ENCODE assay signal across 8 mouse cellular contexts in genomic region chr1:23255925-23256629, GRCm38 (mm10).
DNase-seq lines count a peak whose midpoint lies in the region; ATAC-seq lines count a peak whose summit lies in the region.

No protein-coding gene starts in this region.

- H3K27ac ChIP-seq in hindbrain, embryonic 15.5 days (replicated peaks) = peak overlapping the region; percentile 90

- H3K4me3 ChIP-seq in hindbrain, embryonic 15.5 days = peak overlapping the region; percentile 73

- no peaks in the 10 kb centered on the region for H3K36me3 ChIP-seq in hindbrain, embryonic 15.5 days

- H3K9ac ChIP-seq in hindbrain, embryonic 15.5 days = peak overlapping the region; percentile 61

- H3K4me1 ChIP-seq in hindbrain, embryonic 15.5 days (replicated peaks) = peaks cover 18% of the 10 kb centered on the region; the same call in 1 of the 2 replicates

- under 1% methylated on average over 40 of the region's 80 CpGs for WGBS in hindbrain, embryonic 15.5 days

- peak; percentile 94 for DNase-seq in gastrocnemius, adult 18-20 months (ENCODE audit: low spot score)
- peak; percentile 95 for DNase-seq in layer of hippocampus, postnatal 36 days
- peak; percentile 96 for DNase-seq in lung, postnatal 25 days (ENCODE audit: low spot score)
- peak; percentile 98 for DNase-seq in retina, embryonic 14.5 days (ENCODE audit: low spot score)
- peak; percentile 77 to 86 for DNase-seq in thymus, postnatal 36 days

- ATAC-seq in activated CD4-positive, CD25-positive, alpha-beta regulatory T cell, adult 4 months = peak; percentile 82
- ATAC-seq in common myeloid progenitor, adult 5-6 weeks (replicated peaks; ENCODE audit: low read depth, poor library complexity, severe bottlenecking) = peak; percentile 98
- ATAC-seq in hindbrain, embryonic 15.5 days (ENCODE audit: low FRiP score, low read depth) = peak; percentile 99

- peak overlapping the region; percentile 85 for H3K4me2 ChIP-seq in hindbrain, embryonic 15.5 days

- no peaks in the 10 kb centered on the region for H3K27me3 ChIP-seq in hindbrain, embryonic 15.5 days

- no peaks in the 10 kb centered on the region for H3K9me3 ChIP-seq in hindbrain, embryonic 15.5 days

Comparison
In these comparisons a context has a peak if more than half of its experiments do, and no peak if none do; other contexts are left out.
1. Peak in every context shown above with its lines: DNase-seq, ATAC-seq, H3K4me3 ChIP-seq and H3K27ac ChIP-seq.